Mouse (Mus musculus) lung, postnatal 0 days (tissue): Measurements from ENCODE around the gene Ptpru. TPM values are rescaled to one million over a fixed set of nuclear protein-coding genes. Genes with fewer than 3 reads are reported as not detected.

Experiments used
- ATAC-seq: fragments of 200-750 bp; cut with Nextera tagmentation; 2 replicates; pipeline ENCODE4 v1.8.0; 2017; ENCODE audit warnings: moderate library complexity
- DNase-seq: peaks from one replicate; pipeline ENCODE4 v3.0.0-alpha.2; 2016; ENCODE audit warnings: low spot score
- H3K27ac ChIP-seq: fragments of 300-500 bp; sonication (generic); 2 replicates; pipeline ENCODE4 v1.5.1; 2014; ENCODE audit warnings: antibody characterized with exemption, mild to moderate bottlenecking, low read length, mixed read lengths
- H3K27me3 ChIP-seq: fragments of 300-500 bp; sonication (generic); replicated peaks from 2 replicates; pipeline ENCODE4 v1.6.1; 2014; ENCODE audit warnings: low read length, mixed read lengths; ENCODE audit not compliant: insufficient read depth
- H3K36me3 ChIP-seq: fragments of 300-500 bp; sonication (generic); 2 replicates; pipeline ENCODE4 v1.6.1; 2014; ENCODE audit warnings: low read length, mixed read lengths; ENCODE audit not compliant: insufficient read depth
- H3K4me1 ChIP-seq: fragments of 300-500 bp; sonication (generic); 2 replicates; pipeline ENCODE4 v1.6.1; 2014; ENCODE audit warnings: antibody characterized with exemption, low read depth, low read length, mixed read lengths; ENCODE audit not compliant: insufficient read depth
- H3K4me2 ChIP-seq: fragments of 300-500 bp; sonication (generic); replicated peaks from 2 replicates; pipeline ENCODE4 v1.6.1; 2014; ENCODE audit warnings: low read depth, mild to moderate bottlenecking, low read length, moderate library complexity, mixed read lengths
- H3K4me3 ChIP-seq: fragments of 300-500 bp; sonication (generic); 2 replicates; pipeline ENCODE4 v1.5.1; 2014; ENCODE audit warnings: low read depth, low read length
- H3K9ac ChIP-seq: fragments of 300-500 bp; sonication (generic); replicated peaks from 2 replicates; pipeline ENCODE4 v1.6.1; 2014; ENCODE audit warnings: low read depth, mild to moderate bottlenecking
- H3K9me3 ChIP-seq: fragments of 300-500 bp; sonication (generic); 2 replicates; pipeline ENCODE4 v1.6.1; 2016; ENCODE audit warnings: low read length, mixed read lengths
- CTCF ChIP-seq: IDR thresholded peaks from 2 replicates; pipeline ENCODE4 v1.5.1; 2016; ENCODE audit warnings: antibody characterized with exemption, mild to moderate bottlenecking
- EP300 ChIP-seq: IDR thresholded peaks from 2 replicates; pipeline ENCODE4 v1.6.1; 2016; ENCODE audit warnings: antibody characterized with exemption, mild to moderate bottlenecking, control low read depth
- WGBS: fragments of 180-500 bp; shearing (Covaris S2); extraction: QIAGEN DNeasy Blood & Tissue Kit; methylation state at CpG from one replicate; pipeline ENCODE4 v1.1.7; 2014; 5-methylcytosine and 5-hydroxymethylcytosine counted together
- polyA plus RNA-seq: library from polyadenylated mRNA; unstranded; fragments of >200 nt; fragmentation: Nextera tagmentation; extraction: Ambion mirVana; gene quantifications from 2 replicates; pipeline ENCODE4 v1.2.1, GENCODE M21; 2015

Gene Ptpru
- polyA plus RNA-seq, 1 experiment from 2014 or later: 8.5 TPM

DNA sequence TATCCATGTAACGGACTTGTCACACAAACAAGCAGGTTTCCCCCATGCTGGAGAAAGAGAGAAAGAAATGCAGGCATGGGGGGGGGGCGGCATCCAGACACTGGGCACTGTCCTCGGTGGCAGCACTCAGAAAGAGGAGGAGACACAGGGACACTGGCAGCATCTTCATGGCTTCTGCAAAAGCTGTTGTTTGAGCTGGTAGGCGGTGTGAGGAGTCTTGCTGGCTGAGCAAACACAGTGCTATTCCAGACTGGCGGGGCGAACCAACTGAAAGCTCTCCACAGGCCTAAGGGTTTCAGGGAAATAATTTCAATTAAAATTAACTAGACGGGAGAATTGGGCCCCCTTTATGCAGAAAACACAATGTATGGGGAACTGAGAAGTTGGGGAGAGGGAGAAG lies 86.5 kb downstream of the Ptpru start:
- no peak for TF ChIP-seq EP300
- TF ChIP-seq CTCF: no peak

DNA sequence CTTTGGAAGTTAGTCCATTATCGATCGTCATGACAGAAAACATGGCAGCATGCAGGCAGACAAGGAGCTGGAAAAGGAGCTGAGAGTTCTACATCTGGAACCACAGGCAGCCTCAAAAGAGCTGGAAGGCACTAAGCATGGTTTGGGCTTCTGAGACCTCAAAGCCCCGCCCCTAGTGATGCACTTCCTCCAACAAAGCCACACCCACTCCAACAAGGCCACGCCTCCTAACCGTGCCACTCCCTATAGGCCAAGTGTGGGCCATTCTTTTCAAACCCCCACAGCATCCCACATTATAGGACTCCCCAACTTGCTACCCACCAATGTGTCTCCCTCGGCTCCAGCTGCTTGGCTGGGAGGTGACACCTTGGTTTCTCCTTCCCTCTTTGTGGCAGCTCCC lies 88.3 kb downstream of the Ptpru start:
- ATAC-seq (no peak), DNase-seq (no peak)
- TF ChIP-seq CTCF (no peak), EP300 (no peak)
- Histone ChIP-seq H3K4me2 (no peak overlapping the region), H3K4me3 (no peak overlapping the region), H3K36me3 (no peaks in the 10 kb centered on the region), H3K9me3 (no peaks in the 10 kb centered on the region), H3K9ac (no peak overlapping the region), H3K4me1 (no peaks in the 10 kb centered on the region), H3K27me3 (no peaks in the 10 kb centered on the region), H3K27ac (no peak overlapping the region)
- WGBS: 77% methylated on average over 6 of the region's 6 CpGs

More for the DNA sequence above, 86.5 kb downstream of the Ptpru start:
- Histone ChIP-seq H3K4me2 (no peak overlapping the region), H3K27ac (no peak overlapping the region), H3K9ac (no peak overlapping the region), H3K4me3 (no peak overlapping the region), H3K36me3 (no peaks in the 10 kb centered on the region), H3K9me3 (no peaks in the 10 kb centered on the region), H3K27me3 (no peaks in the 10 kb centered on the region), H3K4me1 (no peaks in the 10 kb centered on the region)
- DNase-seq (no peak), ATAC-seq (no peak)
- 52% methylated on average over 7 of the region's 7 CpGs for WGBS

DNA sequence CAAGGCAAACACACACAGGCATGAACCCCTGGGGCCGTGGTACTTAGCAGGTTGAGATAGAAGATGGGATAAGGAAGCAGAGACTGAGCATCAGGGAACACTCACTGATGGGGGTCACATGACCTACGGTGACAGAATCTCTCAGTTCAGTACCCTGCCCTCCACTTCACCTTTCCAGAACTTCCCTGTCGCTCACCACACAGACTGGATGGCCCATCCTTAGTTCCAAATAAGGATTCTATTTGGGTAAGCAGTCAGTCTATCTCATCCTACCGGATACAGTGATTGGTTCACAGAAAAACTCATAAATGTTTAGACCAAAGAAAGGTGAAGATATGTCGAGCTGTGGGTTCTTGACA lies 93.4 kb downstream of the Ptpru start:
- H3K4me1 ChIP-seq: peaks cover 4% of the 10 kb centered on the region
- H3K27ac ChIP-seq: peak overlapping the region; percentile 73
- DNase-seq: peak; percentile 15
- H3K4me3 ChIP-seq: no peak overlapping the region
- no peaks in the 10 kb centered on the region for H3K27me3 ChIP-seq
- H3K4me2 ChIP-seq: no peak overlapping the region
- ATAC-seq: peak; percentile 56
- no peaks in the 10 kb centered on the region for H3K36me3 ChIP-seq
- H3K9ac ChIP-seq: no peak overlapping the region
- TF ChIP-seq EP300: no peak
- TF ChIP-seq CTCF: no peak
- no peaks in the 10 kb centered on the region for H3K9me3 ChIP-seq
- WGBS: 36% methylated on average over 5 of the region's 5 CpGs

DNA sequence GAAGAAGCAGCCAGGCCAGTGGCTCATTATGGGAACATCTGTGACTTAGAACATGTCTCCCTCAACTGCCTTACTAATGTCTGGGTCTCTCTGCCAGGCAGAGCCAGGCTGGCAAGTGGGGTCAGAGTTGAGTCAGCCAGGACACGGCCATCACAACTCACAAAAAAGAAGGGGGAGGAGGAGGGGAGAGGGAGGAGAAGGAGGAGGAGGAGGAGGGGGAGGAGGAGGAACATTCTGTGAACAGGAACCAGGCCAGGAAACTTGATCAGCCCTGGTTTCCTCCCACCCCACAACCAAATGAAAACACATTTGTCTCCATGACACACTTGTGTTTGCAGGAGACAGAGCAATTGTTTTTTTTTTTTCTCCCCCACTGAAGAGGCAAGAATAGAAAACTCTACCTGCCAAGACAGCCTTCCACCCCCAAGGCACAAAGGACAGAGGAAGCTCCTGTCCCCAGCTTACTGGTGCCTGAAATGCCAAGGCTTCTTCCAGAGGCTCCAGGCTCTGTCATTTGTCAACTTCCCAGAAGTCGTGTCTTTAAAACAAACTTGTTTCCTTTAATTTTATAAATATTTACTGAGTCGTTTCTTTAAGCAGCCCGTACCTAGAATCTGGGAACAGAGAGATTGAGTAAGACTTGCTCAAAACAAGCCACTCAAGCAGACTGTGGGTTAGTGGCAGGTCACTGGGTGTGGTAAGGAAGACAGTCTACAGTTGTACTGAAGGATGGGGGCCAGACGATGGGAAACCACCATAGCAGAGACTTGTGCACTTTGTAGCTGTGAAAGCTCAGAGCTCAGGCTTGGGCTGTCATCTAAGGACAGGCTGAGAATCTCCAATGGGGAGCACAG lies 94.0 kb downstream of the Ptpru start:
- DNase-seq (peak; percentile 83), ATAC-seq (peak; percentile 93)
- Histone ChIP-seq H3K27me3 (no peaks in the 10 kb centered on the region), H3K9me3 (no peaks in the 10 kb centered on the region), H3K4me3 (no peak overlapping the region), H3K9ac (no peak overlapping the region), H3K27ac (peak overlapping the region; percentile 77), H3K36me3 (no peaks in the 10 kb centered on the region), H3K4me2 (no peak overlapping the region), H3K4me1 (peaks cover 4% of the 10 kb centered on the region)
- TF ChIP-seq EP300 (peak; percentile 93), CTCF (no peak)
- under 1% methylated on average over 5 of the region's 5 CpGs for WGBS

DNA sequence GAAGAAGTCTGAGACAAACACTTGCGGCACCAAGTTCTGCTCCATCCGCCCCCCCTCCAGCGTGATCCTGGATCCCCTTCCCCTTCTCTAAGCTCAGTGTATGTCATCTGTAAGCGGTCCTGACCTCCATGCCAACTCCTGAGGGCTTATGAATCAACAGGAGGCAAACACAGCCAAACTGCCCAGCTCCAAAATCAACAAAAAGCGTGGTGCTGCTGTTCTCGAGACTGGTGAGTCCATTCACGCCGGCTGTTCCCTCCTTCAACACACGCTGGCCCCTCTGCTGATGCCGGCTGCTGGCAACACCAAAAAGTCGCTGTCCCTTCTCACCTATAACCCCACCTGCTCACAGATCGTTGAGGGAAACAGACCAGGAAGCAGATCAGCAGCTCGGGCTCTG lies 95.1 kb downstream of the Ptpru start:
- Histone ChIP-seq H3K4me1 (peaks cover 4% of the 10 kb centered on the region), H3K36me3 (no peaks in the 10 kb centered on the region), H3K4me3 (no peak overlapping the region), H3K9ac (no peak overlapping the region), H3K9me3 (no peaks in the 10 kb centered on the region), H3K27me3 (no peaks in the 10 kb centered on the region), H3K4me2 (no peak overlapping the region), H3K27ac (peak overlapping the region; percentile 77)
- no peak for DNase-seq
- 38% methylated on average over 13 of the region's 13 CpGs for WGBS
- no peak for ATAC-seq
- TF ChIP-seq CTCF: no peak
- no peak for TF ChIP-seq EP300

DNA sequence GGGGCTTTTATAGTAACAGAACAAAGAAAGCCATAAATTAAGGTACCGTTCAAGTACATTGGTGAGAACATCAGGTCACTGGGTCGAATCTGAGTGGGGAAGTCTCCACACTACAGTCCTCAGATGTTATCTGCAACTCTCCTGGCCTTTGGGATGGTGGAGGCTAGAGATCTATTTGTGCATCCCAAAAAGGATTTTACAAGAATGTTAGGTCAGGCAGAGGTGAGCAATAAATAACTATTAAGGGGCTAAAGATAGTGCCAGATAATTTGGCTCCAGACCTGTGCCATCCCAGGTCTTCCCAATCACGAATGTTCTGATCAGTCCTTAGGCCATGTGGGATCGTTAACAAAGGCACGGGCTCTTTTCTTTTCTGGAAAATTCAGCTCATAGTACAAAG lies 97.5 kb downstream of the Ptpru start:
- TF ChIP-seq CTCF (no peak), EP300 (no peak)
- Histone ChIP-seq H3K36me3 (no peaks in the 10 kb centered on the region), H3K4me3 (no peak overlapping the region), H3K27me3 (no peaks in the 10 kb centered on the region), H3K4me2 (no peak overlapping the region), H3K9ac (no peak overlapping the region), H3K9me3 (no peaks in the 10 kb centered on the region), H3K4me1 (peaks cover 4% of the 10 kb centered on the region), H3K27ac (no peak overlapping the region)
- ATAC-seq (no peak), DNase-seq (no peak)
- WGBS: 69% methylated on average over 5 of the region's 5 CpGs
